Mouse (Mus musculus): Measurements from ENCODE around the gene Arhgdib.

- no peak for TF ChIP-seq CTCF (IDR thresholded peaks at IDR 0.05; ENCODE audit: low read depth)
- no peak for TF ChIP-seq EP300 (IDR thresholded peaks at IDR 0.05; ENCODE audit: low read depth)
These were observed 13.5 kb upstream of the Arhgdib start for GRCm38 (mm10) chr6:136955240-136955639.
